Mouse (Mus musculus) thymus, adult 18-20 months (tissue): ENCODE data around the gene Ier5l.

Source experiments
- DNase-seq, 2 experiments: peaks; one replicate each; pipeline ENCODE4 v3.0.0; 2022; ENCODE audit warnings: mixed read lengths in 2 of 2

Ier5l gene

GRCm38 (mm10) chr2:30470143-30470946 is 3.7 kb downstream of the Ier5l start:
- peak in 1 of 2 experiments; percentile 11 for DNase-seq

- DNase-seq, result peak; percentile 22 to 38
Measured at GRCm38 (mm10) chr2:30469796-30470142, 4.2 kb downstream of the Ier5l start.

- DNase-seq, result no peak
Measured at GRCm38 (mm10) chr2:30469009-30469408, 5.0 kb downstream of the Ier5l start.

- DNase-seq, result no peak
Measured at GRCm38 (mm10) chr2:30466787-30467186, 7.2 kb downstream of the Ier5l start.

GRCm38 (mm10) chr2:30464411-30464810 is 9.6 kb downstream of the Ier5l start:
- no peak for DNase-seq

- peak; percentile 60 to 73 for DNase-seq
Measured at GRCm38 (mm10) chr2:30463904-30464330, 10.1 kb downstream of the Ier5l start.

- DNase-seq, result peak in 1 of 2 experiments; percentile 23
Measured at GRCm38 (mm10) chr2:30463341-30463761, 10.7 kb downstream of the Ier5l start.

- DNase-seq, result no peak
Measured at GRCm38 (mm10) chr2:30459241-30459640, 14.8 kb downstream of the Ier5l start.

GRCm38 (mm10) chr2:30458349-30458748 is 15.7 kb downstream of the Ier5l start:
- no peak for DNase-seq

- DNase-seq, result no peak
Measured at GRCm38 (mm10) chr2:30456104-30456980, 17.7 kb downstream of the Ier5l start.

- no peak for DNase-seq
Measured at GRCm38 (mm10) chr2:30454587-30454986, 19.4 kb downstream of the Ier5l start.

GRCm38 (mm10) chr2:30453570-30453969 is 20.4 kb downstream of the Ier5l start:
- no peak for DNase-seq

GRCm38 (mm10) chr2:30451525-30451924 is 22.5 kb downstream of the Ier5l start:
- DNase-seq, result no peak

GRCm38 (mm10) chr2:30450530-30450929 is 23.5 kb downstream of the Ier5l start:
- DNase-seq, result no peak

- DNase-seq, result no peak
Measured at GRCm38 (mm10) chr2:30448371-30448770, 25.6 kb downstream of the Ier5l start.

GRCm38 (mm10) chr2:30446891-30447826 is 26.9 kb downstream of the Ier5l start:
- no peak for DNase-seq

GRCm38 (mm10) chr2:30445312-30445711 is 28.7 kb downstream of the Ier5l start:
- no peak for DNase-seq

GRCm38 (mm10) chr2:30444450-30444849 is 29.6 kb downstream of the Ier5l start:
- no peak for DNase-seq

- no peak for DNase-seq
Measured at GRCm38 (mm10) chr2:30444006-30444405, 30.0 kb downstream of the Ier5l start.

GRCm38 (mm10) chr2:30443281-30443680 is 30.7 kb downstream of the Ier5l start:
- DNase-seq, result no peak

GRCm38 (mm10) chr2:30442498-30442890 is 31.5 kb downstream of the Ier5l start:
- DNase-seq, result no peak
